Mouse (Mus musculus) lung, adult 2 months (tissue): ENCODE data around the gene Fbxl20. TPM values are rescaled to one million over a fixed set of nuclear protein-coding genes. Genes with fewer than 3 reads are reported as not detected.

ENCODE experiments used
- DNase-seq: peaks from one replicate; pipeline ENCODE4 v3.0.0; 2022
- H3K4me1 ChIP-seq: fragments of 200-500 bp; 2 replicates; pipeline ENCODE4 v1.6.1; 2011; ENCODE audit warnings: low read length; ENCODE audit not compliant: control insufficient read depth, insufficient read depth
- H3K4me3 ChIP-seq: fragments of 200-500 bp; replicated peaks from 2 replicates; pipeline ENCODE3; 2011; ENCODE audit warnings: low read depth, mild to moderate bottlenecking, control low read depth, low read length; ENCODE audit errors: extremely low read depth
- CTCF ChIP-seq: fragments of 200-500 bp; IDR thresholded peaks from 2 replicates; pipeline ENCODE4 v1.5.1; 2011; ENCODE audit warnings: mild to moderate bottlenecking, low read length, control low read depth; ENCODE audit not compliant: insufficient read depth
- POLR2A ChIP-seq: fragments of 200-500 bp; IDR thresholded peaks from 2 replicates; pipeline ENCODE4 v1.6.1; 2011; ENCODE audit warnings: low read depth, mild to moderate bottlenecking, control low read depth, low read length, borderline replicate concordance; ENCODE audit errors: extremely low read depth
- WGBS: fragments of 180-500 bp; shearing (Covaris S2); methylation state at CpG from one replicate; pipeline ENCODE4 v1.1.7; 2018; 5-methylcytosine and 5-hydroxymethylcytosine counted together
- polyA plus RNA-seq: library from polyadenylated mRNA; depleted of rRNA; stranded (reverse); fragments of >200 nt; gene quantifications from 2 replicates; pipeline ENCODE4 v1.2.3, GENCODE M21; 2012

Gene Fbxl20
- polyA plus RNA-seq, 1 experiment, result 20.3 TPM

GRCm38 (mm10) chr11:98067255-98067654, 82.9 kb downstream of the Fbxl20 start:
- DNase-seq, result no peak
- TF ChIP-seq CTCF (no peak), POLR2A (no peak)
- H3K4me1 ChIP-seq, result no peaks in the 10 kb centered on the region
- no peak overlapping the region for H3K4me3 ChIP-seq
- WGBS, result 92% methylated on average over 21 of the region's 21 CpGs

- TF ChIP-seq POLR2A (no peak), CTCF (no peak)
- no peak for DNase-seq
- Histone ChIP-seq H3K4me1 (no peaks in the 10 kb centered on the region), H3K4me3 (no peak overlapping the region)
- 89% methylated on average over 12 of the region's 12 CpGs for WGBS
These were observed 84.0 kb downstream of the Fbxl20 start for GRCm38 (mm10) chr11:98066201-98066600.

DNA sequence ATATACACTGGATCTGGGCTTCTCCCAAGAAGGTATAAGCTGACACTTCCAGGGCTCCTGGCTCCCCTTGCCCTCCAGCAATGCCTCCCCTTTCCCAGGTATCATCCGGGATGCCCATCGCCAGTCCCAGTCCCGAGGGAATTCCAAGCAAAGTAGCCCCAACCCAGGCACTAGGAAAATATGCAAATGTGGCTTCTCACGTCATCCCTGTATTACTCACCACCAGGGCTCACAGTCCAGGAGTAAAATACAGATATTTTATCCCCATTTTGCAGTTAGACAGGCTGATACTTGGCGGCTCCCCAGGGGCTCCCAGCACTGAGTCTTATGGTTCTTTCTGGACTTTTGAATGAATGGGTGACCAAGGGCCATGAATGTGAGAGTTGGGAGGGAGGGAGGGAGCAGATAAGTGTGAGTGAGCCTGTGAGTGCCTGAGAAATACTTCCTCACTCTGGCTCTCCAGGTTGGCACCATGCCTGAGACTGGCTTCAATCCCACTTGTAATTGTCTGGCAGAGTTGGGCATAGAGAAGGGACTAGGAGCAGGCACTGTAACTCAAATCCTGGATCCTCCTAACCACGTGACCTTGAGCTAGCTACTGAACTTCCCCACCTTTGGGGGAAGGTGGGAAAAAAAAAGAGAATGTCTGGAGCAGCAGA, 88.2 kb downstream of the Fbxl20 start:
- peak; percentile 42 for DNase-seq
- WGBS, result 51% methylated on average over 6 of the region's 6 CpGs

DNA sequence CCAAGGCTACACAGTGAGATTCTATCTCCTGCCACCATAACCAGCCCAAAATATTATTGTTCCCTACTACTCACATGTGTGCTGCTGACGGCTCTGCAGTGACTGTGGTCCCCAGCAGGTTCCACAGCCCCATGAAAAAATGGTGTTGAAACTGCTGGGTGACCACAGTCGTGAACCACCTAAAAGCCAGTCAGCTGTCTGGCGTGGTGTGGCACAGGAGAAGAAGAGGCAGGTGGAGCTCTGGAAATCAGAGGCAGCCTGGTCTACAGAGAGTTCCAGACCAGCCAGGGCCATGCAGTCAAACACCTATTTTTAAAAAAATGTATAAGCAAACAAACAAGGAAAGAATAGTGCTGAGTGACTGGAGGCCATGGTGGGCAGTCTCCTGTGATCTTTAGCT, 88.8 kb downstream of the Fbxl20 start:
- no peak for DNase-seq
- H3K4me1 ChIP-seq, result no peaks in the 10 kb centered on the region
- WGBS, result 64% methylated on average over 3 of the region's 3 CpGs
- TF ChIP-seq CTCF, result no peak
- TF ChIP-seq POLR2A, result no peak
- no peak overlapping the region for H3K4me3 ChIP-seq

More for the DNA sequence above, 88.2 kb downstream of the Fbxl20 start:
- no peak overlapping the region for H3K4me3 ChIP-seq
- H3K4me1 ChIP-seq, result no peaks in the 10 kb centered on the region
- TF ChIP-seq CTCF (no peak), POLR2A (no peak)

DNA sequence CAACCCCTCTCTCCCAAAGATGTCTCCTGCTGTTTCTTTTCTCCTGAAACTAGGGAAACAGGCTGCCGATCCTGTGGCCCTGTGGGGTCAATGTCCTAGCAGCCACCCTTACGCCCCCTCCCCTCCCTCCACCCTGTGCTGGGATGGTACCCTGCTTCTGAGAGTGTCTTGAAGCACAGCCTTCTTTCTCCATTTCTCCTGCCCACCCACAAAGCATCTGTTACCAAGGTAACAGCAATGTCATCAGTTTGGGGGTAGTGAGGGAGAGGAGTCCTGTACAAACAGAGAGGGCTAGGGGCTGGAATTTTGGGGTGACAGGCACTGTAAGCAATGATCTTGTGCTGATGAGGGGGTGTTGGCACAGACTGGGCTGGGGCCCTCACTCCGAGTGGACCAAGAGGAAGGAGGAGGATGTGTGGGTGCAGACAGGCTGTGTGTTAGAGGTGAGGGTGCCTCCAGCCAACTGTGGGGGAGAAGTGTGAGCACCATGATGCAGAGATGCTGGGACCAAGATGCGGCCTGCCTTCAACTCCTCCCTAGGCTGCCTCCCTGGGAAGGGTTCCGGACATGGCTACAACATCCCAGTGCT, 90.0 kb downstream of the Fbxl20 start:
- 67% methylated on average over 5 of the region's 5 CpGs for WGBS
- Histone ChIP-seq H3K4me1 (no peaks in the 10 kb centered on the region), H3K4me3 (no peak overlapping the region)
- TF ChIP-seq CTCF (no peak), POLR2A (no peak)
- no peak for DNase-seq

GRCm38 (mm10) chr11:98059662-98060061, 90.5 kb downstream of the Fbxl20 start:
- no peak for TF ChIP-seq CTCF
- TF ChIP-seq POLR2A, result no peak
- no peak overlapping the region for H3K4me3 ChIP-seq
- 63% methylated on average over 7 of the region's 7 CpGs for WGBS
- no peaks in the 10 kb centered on the region for H3K4me1 ChIP-seq
- no peak for DNase-seq

DNA sequence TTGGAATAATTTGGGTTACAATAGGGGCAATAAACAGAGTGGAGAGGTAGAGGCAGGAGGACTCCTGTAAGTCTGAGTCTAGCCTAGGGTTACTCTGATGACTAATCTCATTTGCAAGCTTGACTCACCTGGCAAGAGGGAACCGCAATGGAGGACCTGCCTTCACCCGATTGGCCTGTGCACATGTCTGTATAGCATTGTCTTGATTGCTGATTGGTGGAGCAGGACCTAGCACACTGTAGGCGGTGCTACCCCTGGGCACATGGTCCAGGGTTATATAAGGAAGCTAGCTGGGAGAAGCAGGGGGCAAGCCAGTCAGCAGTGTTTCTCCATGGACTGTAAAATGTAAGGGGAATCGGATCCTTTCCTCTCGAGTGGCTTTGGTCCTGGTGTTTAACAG, 92.2 kb downstream of the Fbxl20 start:
- 79% methylated on average over 5 of the region's 5 CpGs for WGBS
- TF ChIP-seq POLR2A (no peak), CTCF (no peak)

DNA sequence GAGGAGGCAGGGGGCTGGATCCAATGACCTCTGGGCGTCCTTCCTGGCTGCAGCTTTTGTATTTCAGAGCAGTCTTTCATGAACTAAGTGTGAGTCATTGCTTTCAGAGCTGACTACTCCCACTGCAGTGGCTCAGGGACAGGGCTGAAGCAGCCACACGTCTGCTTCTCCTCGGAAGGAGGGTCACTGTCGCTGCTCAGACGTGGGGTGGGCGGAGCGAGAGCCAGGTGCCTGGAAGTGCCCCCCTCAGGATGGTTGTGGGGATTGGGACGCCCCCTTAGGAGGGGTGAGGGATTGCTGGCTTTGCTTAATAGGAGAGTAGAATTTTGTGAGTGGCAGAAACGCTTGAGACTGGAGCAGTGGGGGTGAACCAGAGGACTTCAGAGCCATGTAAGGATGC, 92.7 kb downstream of the Fbxl20 start:
- 25% methylated on average over 9 of the region's 9 CpGs for WGBS
- H3K4me3 ChIP-seq, result no peak overlapping the region
- peaks cover 6% of the 10 kb centered on the region; the same call in 1 of the 2 replicates for H3K4me1 ChIP-seq
- TF ChIP-seq CTCF (no peak), POLR2A (no peak)
- DNase-seq, result no peak

More for the DNA sequence above, 92.2 kb downstream of the Fbxl20 start:
- Histone ChIP-seq H3K4me1 (peaks cover 1% of the 10 kb centered on the region; the same call in 1 of the 2 replicates), H3K4me3 (no peak overlapping the region)
- DNase-seq, result no peak

DNA sequence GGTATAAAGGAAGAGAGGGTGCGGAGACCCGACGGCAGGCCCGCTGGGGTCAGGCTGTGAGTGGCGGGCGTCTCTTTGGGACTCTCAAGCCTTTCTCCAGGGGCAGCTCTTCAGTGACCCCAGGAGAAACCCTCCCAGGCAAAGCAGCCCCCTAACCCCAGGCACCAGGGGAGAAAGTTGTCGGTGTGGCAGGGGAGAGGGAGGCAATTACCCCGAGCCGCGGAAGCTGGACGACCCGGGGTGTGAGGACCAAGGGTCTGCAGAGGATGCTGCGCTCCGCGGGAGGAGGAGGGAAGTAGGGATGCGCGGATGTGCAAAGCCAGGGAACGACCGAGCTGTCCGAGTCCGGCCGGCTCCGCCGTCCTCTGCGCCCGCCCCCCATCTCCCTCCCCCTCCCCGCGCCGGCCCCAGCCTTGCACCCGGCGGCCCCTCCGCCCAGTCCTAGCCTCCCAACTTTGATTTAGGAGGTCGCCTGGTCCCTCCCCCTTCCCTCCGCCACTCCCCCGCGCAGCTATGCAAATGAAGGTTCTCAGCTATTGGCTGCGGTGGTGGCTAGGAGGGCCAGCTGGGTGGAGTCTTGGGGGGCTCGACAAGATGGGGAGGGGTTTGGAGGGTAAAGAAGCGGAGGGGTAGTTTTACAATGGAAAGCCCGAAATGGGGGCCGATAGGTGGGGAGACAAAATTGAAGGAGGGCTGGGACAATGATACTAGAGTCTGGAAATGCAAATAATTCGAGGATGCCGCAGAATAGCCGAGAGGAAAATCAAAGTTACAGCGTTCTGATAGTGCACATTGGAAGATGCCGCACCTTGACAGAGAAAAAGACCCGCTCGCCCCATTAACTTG, 97.0 kb downstream of the Fbxl20 start, which contains the start of gene Stac2:
Gene Stac2 (minus strand): TSS at position 474 of the 846 bp plus-strand sequence.
- peak within 1 kb of the TSS; percentile 2 for H3K4me3 ChIP-seq
- no peak for TF ChIP-seq POLR2A
- 3% methylated on average over 48 of the region's 48 CpGs for WGBS
- peak; percentile 53 for DNase-seq
- H3K4me1 ChIP-seq, result peaks cover 8% of the 10 kb centered on the region; the same call in 1 of the 2 replicates
